Mouse (Mus musculus) C2C12 (cell line): Measurements from ENCODE around the gene Tpcn1. TPM values are rescaled to one million over a fixed set of nuclear protein-coding genes. Genes with fewer than 3 reads are reported as not detected.

Experiments
- H3K27me3 ChIP-seq: one replicate; pipeline ENCODE4 v1.6.1; 2011; ENCODE audit not compliant: control insufficient read depth, insufficient read depth, insufficient read length
- H3K36me3 ChIP-seq: one replicate; pipeline ENCODE4 v1.6.1; 2011; ENCODE audit not compliant: control insufficient read depth, insufficient read depth
- H3K4me3 ChIP-seq: one replicate; pipeline ENCODE4 v1.5.1; 2011; ENCODE audit warnings: mild to moderate bottlenecking, control low read depth; ENCODE audit not compliant: poor library complexity, insufficient read depth, severe bottlenecking
- H3K79me2 ChIP-seq: one replicate; pipeline ENCODE4 v1.6.1; 2011; ENCODE audit not compliant: control insufficient read depth, insufficient read depth
- H3K79me3 ChIP-seq: one replicate; pipeline ENCODE4 v1.6.1; 2011; ENCODE audit warnings: low read depth, control low read depth
- H3ac ChIP-seq: one replicate; pipeline ENCODE3; 2011; ENCODE audit warnings: low read depth; ENCODE audit not compliant: control insufficient read depth, insufficient read length
- CEBPB ChIP-seq: IDR thresholded peaks from one replicate; pipeline ENCODE4 v1.6.1; 2011; ENCODE audit warnings: low read depth, mild to moderate bottlenecking, control low read depth, moderate library complexity
- CTCF ChIP-seq: IDR thresholded peaks from one replicate; pipeline ENCODE4 v1.5.1; 2011; ENCODE audit not compliant: control insufficient read depth, insufficient read depth, insufficient read length
- FOSL1 ChIP-seq: IDR thresholded peaks from one replicate; pipeline ENCODE4 v1.8.0; 2011; ENCODE audit warnings: mild to moderate bottlenecking, low read length; ENCODE audit not compliant: poor library complexity, insufficient read depth, severe bottlenecking
- MAX ChIP-seq: IDR thresholded peaks from one replicate; pipeline ENCODE4 v1.6.1; 2011; ENCODE audit warnings: mild to moderate bottlenecking, control low read depth
- MYOD1 ChIP-seq: IDR thresholded peaks from one replicate; pipeline ENCODE4 v1.6.1; 2011; ENCODE audit warnings: low read depth; ENCODE audit not compliant: control insufficient read depth, insufficient read length
- MYOG ChIP-seq: IDR thresholded peaks from one replicate; pipeline ENCODE4 v1.6.1; 2011; ENCODE audit not compliant: control insufficient read depth, insufficient read length; ENCODE audit errors: extremely low read depth
- USF1 ChIP-seq: IDR thresholded peaks from one replicate; pipeline ENCODE4 v1.6.1; 2011; ENCODE audit warnings: low read depth, mild to moderate bottlenecking, control low read depth, moderate library complexity
- polyA plus RNA-seq: library from polyadenylated mRNA; unstranded; fragments of >200 nt; fragmentation: generic; extraction: Trizol; gene quantifications from one replicate; pipeline ENCODE4 v1.2.1, GENCODE M21; 2012; ENCODE audit warnings: missing spikeins

The Tpcn1 gene
- polyA plus RNA-seq, 1 experiment, result 34.6 TPM

DNA sequence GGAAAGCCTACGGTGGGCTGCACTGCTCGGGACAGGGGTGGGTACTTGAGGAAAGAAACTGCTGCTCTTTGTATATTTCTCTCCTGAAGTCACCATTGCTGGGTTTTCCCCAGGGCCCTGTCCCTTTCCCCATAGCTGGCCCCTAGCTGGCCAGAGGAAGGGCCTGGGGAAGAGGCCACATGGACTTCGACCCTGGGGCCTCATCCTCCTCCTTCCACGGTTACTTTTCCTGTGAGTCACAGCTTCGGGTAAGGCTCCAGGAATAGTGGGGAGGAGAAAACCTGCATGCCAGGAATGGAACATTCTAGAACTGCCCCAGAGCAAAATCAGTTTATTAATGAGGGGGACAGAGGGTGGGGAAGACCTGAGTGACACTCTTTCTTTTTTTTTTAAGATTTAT lies 38.3 kb downstream of the Tpcn1 start:
- no peaks in the 10 kb centered on the region for H3K27me3 ChIP-seq
- no peak overlapping the region for H3ac ChIP-seq
- H3K4me3 ChIP-seq, result no peak overlapping the region
- H3K36me3 ChIP-seq, result peaks cover 70% of the 10 kb centered on the region
- H3K79me3 ChIP-seq, result no peaks in the 10 kb centered on the region
- no peaks in the 10 kb centered on the region for H3K79me2 ChIP-seq
- TF ChIP-seq CEBPB (no peak), MYOD1 (no peak), USF1 (no peak), MAX (no peak), MYOG (no peak), CTCF (no peak), FOSL1 (no peak)

DNA sequence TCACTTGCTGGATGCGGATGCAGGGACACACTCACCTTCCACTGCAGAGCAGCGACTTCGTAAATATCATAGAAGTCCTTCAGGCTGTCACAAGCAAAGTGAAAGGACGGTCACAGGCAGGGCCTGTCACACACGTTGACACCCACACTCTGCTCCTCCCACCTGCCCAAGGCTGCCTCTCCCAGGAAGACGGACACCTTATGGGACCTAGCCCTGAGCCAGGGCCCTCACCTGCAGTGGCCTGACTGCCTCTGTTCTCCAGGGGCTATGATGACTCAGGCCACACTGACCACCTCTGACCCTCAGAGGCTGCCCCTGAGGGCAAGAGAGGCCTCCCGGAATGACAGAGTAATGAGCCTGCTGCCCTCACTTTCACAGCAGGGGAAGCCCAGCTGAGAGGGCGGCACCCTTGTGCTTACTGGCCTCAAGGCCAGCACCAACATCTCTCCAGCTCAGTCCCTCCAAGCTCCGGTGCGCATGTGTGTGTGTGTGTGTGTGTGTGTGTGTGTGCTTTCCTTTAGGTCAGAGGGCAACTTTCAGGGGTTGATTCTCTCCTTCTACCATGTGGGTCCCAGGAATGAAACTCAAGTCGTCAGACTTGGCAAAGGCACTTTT lies 40.1 kb downstream of the Tpcn1 start:
- Histone ChIP-seq H3K4me3 (no peak overlapping the region), H3K36me3 (peaks cover 71% of the 10 kb centered on the region), H3K79me3 (no peaks in the 10 kb centered on the region), H3K27me3 (no peaks in the 10 kb centered on the region), H3K79me2 (no peaks in the 10 kb centered on the region), H3ac (no peak overlapping the region)
- TF ChIP-seq CTCF, result no peak
- no peak for TF ChIP-seq FOSL1

DNA sequence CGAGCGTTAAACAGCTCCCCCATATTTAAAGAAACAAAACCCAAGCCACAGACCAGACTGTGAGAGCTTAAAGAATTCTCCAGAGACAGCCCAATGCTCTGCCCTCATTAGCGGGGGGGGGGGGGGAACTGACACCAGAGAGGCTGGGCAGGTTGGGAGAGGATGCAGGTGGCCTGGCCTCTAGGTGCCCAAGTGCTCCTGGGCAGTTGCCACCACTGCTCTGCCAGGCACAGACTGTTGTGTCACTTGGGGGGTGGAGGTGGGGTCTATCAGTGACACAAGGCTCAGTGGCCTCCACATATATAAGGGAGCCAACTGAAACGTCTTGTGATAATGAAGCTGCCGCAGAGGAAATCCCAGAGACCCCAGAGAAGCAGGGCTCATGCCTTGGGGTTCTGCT lies 51.8 kb downstream of the Tpcn1 start:
- TF ChIP-seq FOSL1, result no peak
- TF ChIP-seq MAX, result no peak
- no peak for TF ChIP-seq USF1
- no peak for TF ChIP-seq MYOD1
- no peak for TF ChIP-seq CTCF
- TF ChIP-seq CEBPB, result no peak
- TF ChIP-seq MYOG, result no peak

DNA sequence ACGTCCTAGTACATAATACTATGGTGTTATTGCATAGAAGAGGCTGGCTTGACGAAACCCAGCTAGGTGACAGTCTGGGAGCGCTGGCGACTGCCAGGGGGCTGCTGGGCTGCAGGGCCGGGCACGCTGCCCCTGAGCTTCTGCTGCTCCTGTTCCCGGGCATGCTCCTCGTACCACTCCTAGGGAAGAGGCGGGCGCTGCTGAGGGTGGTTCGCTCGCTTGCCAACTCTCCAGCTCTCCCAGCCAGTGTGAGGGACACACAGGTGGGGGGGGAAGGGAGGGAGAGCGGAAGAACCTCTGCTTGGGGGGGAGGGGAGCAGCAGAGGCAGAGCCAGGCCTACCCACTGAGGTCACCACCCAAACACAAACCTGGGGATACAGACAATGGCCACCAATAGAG lies 52.4 kb downstream of the Tpcn1 start:
- H3K27me3 ChIP-seq, result no peaks in the 10 kb centered on the region
- no peak overlapping the region for H3ac ChIP-seq
- no peaks in the 10 kb centered on the region for H3K79me3 ChIP-seq
- no peaks in the 10 kb centered on the region for H3K79me2 ChIP-seq
- TF ChIP-seq MAX, result no peak
- TF ChIP-seq CEBPB, result no peak
- TF ChIP-seq FOSL1, result no peak
- no peak for TF ChIP-seq MYOG
- TF ChIP-seq MYOD1, result no peak
- no peak for TF ChIP-seq USF1
- no peak for TF ChIP-seq CTCF
- no peak overlapping the region for H3K4me3 ChIP-seq
- peaks cover 42% of the 10 kb centered on the region for H3K36me3 ChIP-seq

More for the DNA sequence above, 51.8 kb downstream of the Tpcn1 start:
- Histone ChIP-seq H3K36me3 (peaks cover 48% of the 10 kb centered on the region), H3ac (no peak overlapping the region), H3K27me3 (no peaks in the 10 kb centered on the region), H3K4me3 (no peak overlapping the region), H3K79me2 (no peaks in the 10 kb centered on the region), H3K79me3 (no peaks in the 10 kb centered on the region)

DNA sequence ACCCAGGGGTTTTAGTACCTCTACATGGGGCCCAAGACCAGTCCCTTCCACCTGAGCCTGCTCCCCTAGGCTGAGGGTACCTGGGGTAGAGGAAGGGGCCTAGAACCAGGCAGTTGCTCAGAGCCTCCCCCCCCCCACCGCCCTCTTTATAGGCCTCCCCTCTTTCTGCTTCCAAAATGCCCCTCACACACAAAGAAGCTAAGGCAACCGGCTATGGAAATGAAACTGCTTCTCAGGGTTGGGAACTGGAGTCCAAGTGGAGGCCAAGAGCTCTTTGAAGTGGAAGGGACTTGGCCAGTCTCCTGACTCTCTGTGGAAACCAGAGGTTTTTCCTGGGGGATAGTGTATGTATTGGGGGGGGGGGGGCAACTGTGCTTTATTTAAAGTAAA lies 53.8 kb downstream of the Tpcn1 start:
- Histone ChIP-seq H3K4me3 (no peak overlapping the region), H3K27me3 (no peaks in the 10 kb centered on the region), H3ac (no peak overlapping the region), H3K79me2 (no peaks in the 10 kb centered on the region), H3K36me3 (peaks cover 28% of the 10 kb centered on the region), H3K79me3 (no peaks in the 10 kb centered on the region)
- TF ChIP-seq MAX, result no peak
- no peak for TF ChIP-seq CTCF
- TF ChIP-seq CEBPB, result no peak
- no peak for TF ChIP-seq USF1
- TF ChIP-seq MYOG, result no peak
- no peak for TF ChIP-seq FOSL1
- TF ChIP-seq MYOD1, result no peak

DNA sequence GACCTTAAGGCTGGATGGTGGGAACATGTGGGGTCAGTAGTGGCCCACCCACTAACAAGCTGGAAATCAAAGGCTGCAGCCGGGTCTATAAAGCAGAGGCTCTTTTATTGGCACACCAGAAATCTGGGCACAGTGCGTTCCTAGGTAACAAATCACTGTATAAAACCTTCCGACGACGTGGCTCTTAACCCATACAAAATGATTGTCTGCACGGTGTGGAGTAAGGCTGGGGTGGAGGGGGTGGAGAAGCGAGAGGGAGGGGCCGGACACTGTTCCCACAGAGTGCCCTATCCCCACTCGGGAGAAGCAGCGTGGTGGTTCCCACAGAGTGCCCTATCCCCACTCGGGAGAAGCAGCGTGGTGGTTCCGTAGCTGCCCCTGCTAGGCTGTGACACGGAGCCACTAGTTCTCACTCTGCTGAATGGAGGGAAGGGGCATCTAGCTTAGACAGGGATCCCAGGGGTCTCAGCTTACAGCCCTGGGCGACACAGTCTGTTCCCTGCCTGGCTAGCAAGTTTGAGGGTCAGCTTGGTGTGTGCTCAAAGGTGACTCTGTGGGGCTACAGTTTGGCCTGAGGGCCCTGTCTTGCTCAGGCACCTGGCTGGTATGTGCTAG lies 54.3 kb downstream of the Tpcn1 start:
- Histone ChIP-seq H3ac (no peak overlapping the region), H3K79me2 (no peaks in the 10 kb centered on the region), H3K27me3 (no peaks in the 10 kb centered on the region), H3K79me3 (no peaks in the 10 kb centered on the region), H3K4me3 (no peak overlapping the region), H3K36me3 (peaks cover 23% of the 10 kb centered on the region)
- TF ChIP-seq MYOD1 (no peak), FOSL1 (no peak), MAX (no peak), USF1 (no peak), CTCF (no peak), CEBPB (no peak), MYOG (no peak)
